Mouse (Mus musculus): Measurements from ENCODE around the gene Myoz1. TPM values are rescaled to one million over a fixed set of nuclear protein-coding genes. Genes with fewer than 3 reads are reported as not detected.

Gene Myoz1
- total RNA-seq, 2 experiments from 2014 or later: not detected

- peak in 1 of 2 experiments; percentile 35 for DNase-seq (ENCODE audit: low spot score in 2 of 2)
Measured at GRCm38 (mm10) chr14:20672990-20673389, 16.6 kb upstream of the Myoz1 start.

DNA sequence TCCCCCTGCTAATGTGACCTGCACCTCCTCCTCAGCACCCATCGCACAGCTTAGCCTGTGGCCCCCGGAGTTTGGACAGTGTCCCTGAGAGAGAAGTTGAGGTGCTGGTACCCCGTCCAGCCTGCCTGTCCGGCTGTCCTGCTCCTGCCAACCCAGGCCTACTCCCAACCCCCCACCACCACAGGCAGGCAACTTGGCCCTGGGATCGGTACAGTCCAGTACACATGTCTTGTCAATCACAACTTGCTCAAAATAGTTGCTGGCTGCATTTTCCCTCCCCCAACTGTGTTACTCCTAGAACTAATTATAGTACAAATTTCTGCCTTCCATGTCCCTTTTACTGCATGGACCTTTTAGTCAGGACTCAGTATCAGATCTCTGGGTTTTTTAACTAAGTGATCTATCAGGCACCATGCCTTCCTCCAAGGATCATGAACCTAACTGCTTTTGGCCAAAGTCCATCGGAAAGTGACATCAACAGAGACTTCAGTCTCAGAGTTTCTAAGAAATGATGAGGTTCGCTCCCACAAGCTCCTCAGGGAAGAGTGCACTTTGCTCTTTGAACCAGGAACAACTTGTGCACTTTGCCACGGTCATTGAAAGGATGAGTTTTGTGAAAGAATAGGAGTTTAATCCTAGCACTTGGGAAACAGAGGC is 11.9 kb upstream of the Myoz1 start, which contains the start of gene Synpo2l:
TSS of gene Synpo2l (minus strand) at position 201 of the 657 bp plus-strand sequence.
- no peak for DNase-seq (ENCODE audit: low spot score in 2 of 2)

DNA sequence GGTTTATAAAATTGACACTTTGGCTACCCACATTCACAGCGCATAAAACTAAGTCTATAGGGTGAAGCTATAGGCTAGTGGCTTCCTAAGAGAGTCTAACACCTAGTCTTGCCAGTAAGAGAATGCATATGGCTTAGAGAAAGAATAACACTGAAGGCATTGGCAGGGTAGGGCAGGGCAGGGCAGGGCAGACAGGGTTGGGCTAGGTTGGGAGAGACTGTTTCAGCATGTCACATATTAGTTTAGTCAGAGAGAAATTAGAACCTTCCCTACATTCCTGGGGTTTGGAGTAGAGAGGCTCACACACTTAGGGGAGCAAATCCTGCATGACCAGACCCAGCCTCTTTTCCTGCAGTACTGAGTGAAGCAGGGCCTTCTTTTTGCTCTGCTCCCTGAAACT is 11.1 kb upstream of the Myoz1 start:
- DNase-seq (ENCODE audit: low spot score in 2 of 2): no peak

GRCm38 (mm10) chr14:20664436-20664835 is 8.1 kb upstream of the Myoz1 start:
- no peak for DNase-seq (ENCODE audit: low spot score in 2 of 2)

DNA sequence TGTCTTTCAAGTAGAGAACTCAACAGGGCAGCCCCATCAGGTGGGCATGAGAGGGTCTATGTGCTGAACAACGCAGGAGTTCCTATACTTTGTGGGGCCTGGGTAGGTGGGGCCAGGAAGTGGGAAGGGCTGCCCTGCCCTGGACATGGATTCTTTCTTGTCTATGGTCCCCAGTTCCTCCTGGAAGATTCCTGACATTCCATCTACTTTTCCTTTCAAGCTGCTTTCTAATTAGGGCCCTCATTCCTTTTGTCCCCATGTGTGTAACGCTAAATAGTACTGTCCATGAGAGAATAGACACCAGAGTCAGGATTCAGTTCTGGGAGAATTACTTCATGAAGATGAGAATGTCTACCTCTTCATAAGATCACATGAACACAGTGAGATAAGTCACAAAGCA is 7.3 kb upstream of the Myoz1 start:
- DNase-seq (ENCODE audit: low spot score in 2 of 2): no peak

- DNase-seq (ENCODE audit: low spot score in 2 of 2): no peak
Measured at GRCm38 (mm10) chr14:20662740-20663139, 6.4 kb upstream of the Myoz1 start.

GRCm38 (mm10) chr14:20661661-20662331 is 5.5 kb upstream of the Myoz1 start:
- peak in 1 of 2 experiments; percentile 17 for DNase-seq (ENCODE audit: low spot score in 2 of 2)

- DNase-seq (ENCODE audit: low spot score in 2 of 2): peak; percentile 93 to 98
Measured at GRCm38 (mm10) chr14:20660827-20661660, 4.7 kb upstream of the Myoz1 start.

DNA sequence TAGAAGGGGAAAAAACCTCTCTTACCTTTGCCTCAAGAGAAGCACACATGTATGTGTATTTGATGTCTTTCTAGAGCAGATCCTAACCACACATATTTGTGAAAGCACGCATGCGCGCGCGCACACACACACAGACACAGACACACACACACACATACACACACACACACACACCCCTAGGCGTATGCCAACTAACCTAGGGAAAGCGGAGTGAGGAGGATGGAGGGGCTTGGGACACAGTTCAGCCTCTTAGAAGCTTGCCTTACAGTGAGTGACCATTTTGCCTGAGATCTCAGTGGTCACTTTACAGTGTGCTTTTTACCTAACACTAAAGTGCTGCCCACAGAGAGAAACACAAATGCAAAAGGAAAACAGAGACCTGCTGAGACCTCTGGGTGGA is 3.3 kb upstream of the Myoz1 start:
- no peak for DNase-seq (ENCODE audit: low spot score in 2 of 2)

DNA sequence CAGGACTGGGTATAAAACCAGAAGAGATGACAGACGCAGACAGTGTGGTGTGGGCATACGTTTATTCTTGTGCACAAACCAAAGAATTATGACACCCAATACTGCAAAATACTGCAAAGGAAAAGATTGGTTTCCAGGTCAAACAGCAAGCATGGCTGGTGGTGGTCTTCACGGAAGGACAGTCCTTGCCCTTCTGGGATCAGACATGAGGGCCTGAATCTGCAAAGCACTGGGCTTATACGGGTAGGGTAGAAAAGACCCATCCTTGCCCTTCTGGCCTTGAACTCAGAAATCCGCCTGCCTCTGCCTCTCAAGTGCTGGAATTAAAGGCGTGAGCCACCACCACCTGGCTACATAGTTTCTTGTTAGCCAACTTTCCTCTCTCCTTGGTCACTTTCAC is 2.6 kb upstream of the Myoz1 start:
- DNase-seq (ENCODE audit: low spot score in 2 of 2): no peak

GRCm38 (mm10) chr14:20658326-20658725 is 2.0 kb upstream of the Myoz1 start:
- DNase-seq (ENCODE audit: low spot score in 2 of 2): peak in 1 of 2 experiments; percentile 77

DNA sequence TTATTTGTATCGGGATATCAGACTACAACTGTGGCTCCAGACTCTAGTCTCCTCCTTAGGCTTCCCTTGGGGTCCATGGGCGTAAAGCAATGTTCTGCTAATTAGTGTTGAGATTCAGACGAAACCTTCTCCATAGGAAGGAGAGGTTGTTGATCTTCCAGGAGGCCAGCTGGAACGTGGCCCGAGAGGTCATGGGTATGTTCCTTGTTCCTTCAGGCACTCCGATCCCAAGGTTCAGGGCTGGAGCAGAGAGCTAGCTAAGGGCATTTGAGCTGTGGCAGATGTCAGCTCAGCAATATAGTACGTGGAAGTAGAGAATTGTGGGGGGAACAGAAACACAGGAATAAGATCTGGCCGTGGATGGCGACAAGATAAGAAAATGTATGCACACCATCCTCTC is 609 bp downstream of the Myoz1 start:
- DNase-seq (ENCODE audit: low spot score in 2 of 2): no peak

DNA sequence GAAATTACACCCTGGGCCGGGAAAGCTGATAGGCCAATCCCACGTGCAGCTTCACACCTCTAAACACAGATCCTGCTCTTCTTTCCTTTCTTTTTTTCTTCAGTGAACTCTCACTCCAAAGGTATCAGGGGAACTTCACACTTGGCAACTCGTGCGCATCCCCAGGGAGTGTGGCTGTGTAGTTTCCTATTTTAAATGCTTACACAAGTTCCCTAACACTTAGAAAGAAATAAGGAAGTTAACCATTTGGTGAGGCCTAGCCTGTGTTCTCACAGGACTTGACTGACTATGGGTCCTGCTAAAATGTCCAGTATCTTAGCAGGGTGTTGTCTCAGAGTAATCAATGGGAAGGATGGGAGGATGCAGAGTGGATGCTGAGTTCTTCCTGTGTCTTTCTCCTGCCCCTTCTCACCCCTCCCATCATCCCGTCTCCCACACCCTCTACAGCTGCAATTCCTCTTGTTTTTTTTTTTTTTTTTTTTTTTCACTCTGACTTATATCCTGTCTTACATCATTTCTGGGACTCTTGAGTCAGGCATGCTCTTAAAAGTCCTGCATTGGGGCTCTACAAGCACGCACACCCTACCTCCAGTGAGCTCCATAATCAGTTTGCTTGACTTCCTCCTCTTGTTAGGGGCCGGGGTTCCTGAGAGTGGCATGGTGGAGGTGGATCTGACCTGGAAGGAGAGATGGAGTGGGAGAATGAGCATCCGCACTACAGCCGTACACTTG is 1.5 kb downstream of the Myoz1 start:
- no peak for DNase-seq (ENCODE audit: low spot score in 2 of 2)

DNA sequence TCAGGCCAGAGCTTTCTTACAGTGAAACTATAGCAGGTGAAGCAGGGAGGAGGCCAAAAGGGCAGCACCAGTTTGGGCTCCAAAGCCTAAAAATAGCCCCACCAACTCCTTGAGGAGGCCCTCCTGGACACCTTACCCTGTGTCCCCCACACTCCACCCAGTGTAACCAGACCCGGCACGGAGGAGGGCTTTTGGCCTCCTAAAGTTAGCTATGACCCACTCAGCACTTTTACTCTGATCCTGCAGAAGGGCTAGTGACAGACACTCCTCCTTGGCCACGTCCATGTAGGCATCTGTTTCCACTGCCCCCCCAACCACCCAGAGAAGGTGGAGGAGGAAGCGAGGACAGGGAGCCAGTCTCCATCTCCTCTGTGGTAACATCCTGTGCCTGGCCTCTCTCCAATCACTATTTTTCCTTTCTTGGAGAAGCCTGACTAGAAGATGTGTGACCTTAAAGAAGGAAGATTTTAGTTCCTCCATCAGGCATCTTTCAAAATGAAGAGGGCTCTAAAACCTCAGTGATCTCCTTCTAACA is 4.6 kb downstream of the Myoz1 start:
- no peak for DNase-seq (ENCODE audit: low spot score in 2 of 2)

DNA sequence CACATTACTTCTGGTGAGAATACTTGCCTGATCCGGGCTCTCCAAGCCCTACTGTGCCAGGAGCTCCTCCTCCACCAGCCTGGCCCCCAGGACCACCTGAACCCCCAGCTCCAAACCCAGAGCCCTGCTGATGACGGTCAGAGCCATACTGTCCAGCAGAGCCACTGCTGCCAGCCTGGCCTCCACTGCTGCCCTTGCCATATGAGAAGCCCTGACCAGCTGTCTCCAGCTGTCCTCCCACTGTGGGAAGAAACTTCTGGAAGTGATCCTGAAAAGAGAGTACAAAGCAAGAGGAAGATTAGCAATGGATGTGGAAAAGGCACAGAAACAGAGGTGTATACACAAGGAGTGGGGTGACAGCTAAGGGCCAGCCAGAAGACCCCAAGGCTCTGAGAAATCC is 5.3 kb downstream of the Myoz1 start:
- DNase-seq (ENCODE audit: low spot score in 2 of 2): no peak

- DNase-seq (ENCODE audit: low spot score in 2 of 2): no peak
Measured at GRCm38 (mm10) chr14:20646381-20646780, 10.0 kb downstream of the Myoz1 start.

DNA sequence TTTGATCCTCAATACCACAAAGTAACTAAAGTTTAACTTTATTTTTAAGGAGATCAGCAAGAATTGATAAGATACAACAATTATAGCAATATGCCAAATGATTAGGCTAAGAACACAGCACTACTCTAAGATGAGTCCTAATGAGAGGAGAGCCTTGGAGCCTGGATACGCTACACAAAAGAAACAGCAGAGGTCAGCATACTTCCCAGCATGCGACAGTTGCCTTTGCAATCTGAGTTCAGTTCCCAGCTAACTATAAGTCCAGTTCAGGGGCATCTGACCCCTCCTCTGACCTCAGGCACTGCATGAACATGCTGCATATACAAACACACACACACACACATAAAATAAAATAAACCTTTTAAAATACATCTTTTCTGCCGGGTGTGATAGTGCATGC is 10.8 kb downstream of the Myoz1 start:
- no peak for DNase-seq (ENCODE audit: low spot score in 2 of 2)

GRCm38 (mm10) chr14:20641438-20641875 is 14.9 kb downstream of the Myoz1 start:
- no peak for DNase-seq (ENCODE audit: low spot score in 2 of 2)

- DNase-seq (ENCODE audit: low spot score in 2 of 2): peak; percentile 95 to 98
Measured at GRCm38 (mm10) chr14:20640644-20641437, 15.5 kb downstream of the Myoz1 start, which contains the start of gene Usp54. Gene Usp54, minus strand, starts transcription at chr14:20641063.

Data from layer of hippocampus, adult 18-20 months (tissue).